Mouse (Mus musculus): ENCODE data around the gene Rhbdl1. TPM values are rescaled to one million over a fixed set of nuclear protein-coding genes. Genes with fewer than 3 reads are reported as not detected.

The Rhbdl1 gene
- 10 to 100 TPM in 1 of 2 experiments, 1 to 10 TPM in 1; 8.1 to 15.2 TPM for total RNA-seq (2023)

GRCm38 (mm10) chr17:25837076-25837410 lies at the start of gene Rhbdl1:
Gene Rhbdl1 (minus strand): TSS chr17:25837295.

GRCm38 (mm10) chr17:25880196-25880910 lies 43.3 kb upstream of the Rhbdl1 start, which contains the start of gene Wfikkn1:
Gene Wfikkn1 (minus strand): TSS chr17:25880858.

GRCm38 (mm10) chr17:25874721-25875170 lies 37.7 kb upstream of the Rhbdl1 start, which contains the start of gene Mettl26:
Gene Mettl26 (plus strand): TSS chr17:25875074.

GRCm38 (mm10) chr17:25868601-25869191 lies 31.6 kb upstream of the Rhbdl1 start, which contains the start of gene Mcrip2:
Gene Mcrip2 (minus strand): TSS chr17:25868764.

GRCm38 (mm10) chr17:25860832-25861703 lies 24.0 kb upstream of the Rhbdl1 start, which contains the start of gene Wdr90:
Gene Wdr90 (minus strand): TSS chr17:25861501.

GRCm38 (mm10) chr17:25844396-25844901 lies 7.4 kb upstream of the Rhbdl1 start, which contains the start of gene Rhot2:
Gene Rhot2 (minus strand): TSS chr17:25844851.

GRCm38 (mm10) chr17:25841117-25841880 lies 4.2 kb upstream of the Rhbdl1 start, which contains the start of gene Gm20683:
Gene Gm20683 (minus strand): TSS chr17:25841763.

GRCm38 (mm10) chr17:25833291-25833663 lies 3.8 kb downstream of the Rhbdl1 start, which contains the start of gene Stub1:
Gene Stub1 (minus strand): TSS chr17:25833404.

GRCm38 (mm10) chr17:25828712-25829557 lies 8.2 kb downstream of the Rhbdl1 start, which contains the start of gene Jmjd8:
Gene Jmjd8 (plus strand): TSS chr17:25828867.

GRCm38 (mm10) chr17:25823452-25823851 lies 13.6 kb downstream of the Rhbdl1 start, which contains the start of gene Wdr24:
Gene Wdr24 (plus strand): TSS chr17:25823627.

GRCm38 (mm10) chr17:25808789-25809605 lies 28.1 kb downstream of the Rhbdl1 start, which contains the start of gene Fbxl16:
Gene Fbxl16 (plus strand): TSS chr17:25809085.

GRCm38 (mm10) chr17:25796951-25797369 lies 40.1 kb downstream of the Rhbdl1 start, which contains the start of gene Metrn:
Gene Metrn (minus strand): TSS chr17:25797136.

GRCm38 (mm10) chr17:25795609-25796092 lies 41.4 kb downstream of the Rhbdl1 start, which contains the start of gene AC134908.4:
Gene AC134908.4 (minus strand): TSS chr17:25795659.

GRCm38 (mm10) chr17:25792615-25793014 lies 44.5 kb downstream of the Rhbdl1 start, which contains the start of gene Fam173a:
Gene Fam173a (minus strand): TSS chr17:25792901.

GRCm38 (mm10) chr17:25786280-25786679 lies 50.8 kb downstream of the Rhbdl1 start, which contains the start of gene Ccdc78:
Gene Ccdc78 (plus strand): TSS chr17:25786580.

GRCm38 (mm10) chr17:25785281-25785745 lies 51.8 kb downstream of the Rhbdl1 start, which contains the start of gene Haghl:
Gene Haghl (minus strand): TSS chr17:25785673.

